Mouse (Mus musculus) heart, postnatal 0 days (tissue): ENCODE measurements at regions not wholly inside any gene's neighbourhood (a gene's known extent, or its start where the extent isn't known, plus 50 kb on each side); places are given as distances from the start of the nearest gene placed in this dataset.
"Not testable (repeated sequence)": the region's sequence is repeated elsewhere in the genome, so short reads cannot be mapped to it uniquely, and the experiment has no call there.

Source experiments
- CTCF ChIP-seq: IDR thresholded peaks from 2 replicates; pipeline ENCODE4 v1.5.1; 2016; ENCODE audit warnings: antibody characterized with exemption, control low read depth, low read depth
- EP300 ChIP-seq: IDR thresholded peaks from 2 replicates; pipeline ENCODE4 v1.6.1; 2016; ENCODE audit warnings: antibody characterized with exemption, low read depth

- TF ChIP-seq CTCF, EP300: not testable (repeated sequence)
These were observed 85.3 kb upstream of the Zfp637 start for GRCm38 (mm10) chr6:117755682-117756081.
